Mouse (Mus musculus) limb, embryonic 10.5 days (tissue): ENCODE results near the gene Gm8104. TPM values are rescaled to one million over a fixed set of nuclear protein-coding genes. Genes with fewer than 3 reads are reported as not detected.
"Not testable (repeated sequence)": the region's sequence is repeated elsewhere in the genome, so short reads cannot be mapped to it uniquely, and the experiment has no call there.

Source experiments
- DNase-seq: peaks from one replicate; pipeline ENCODE4 v3.0.0-alpha.2; 2017; ENCODE audit warnings: low spot score
- H3K27ac ChIP-seq: fragments of 300-500 bp; sonication (generic); 2 replicates; pipeline ENCODE4 v1.5.1; 2016; ENCODE audit warnings: mild to moderate bottlenecking
- H3K27me3 ChIP-seq: fragments of 300-500 bp; sonication (generic); 2 replicates; pipeline ENCODE4 v1.6.1; 2016; ENCODE audit warnings: low read depth, mild to moderate bottlenecking; ENCODE audit not compliant: poor library complexity, severe bottlenecking
- H3K36me3 ChIP-seq: fragments of 300-500 bp; sonication (generic); 2 replicates; pipeline ENCODE4 v1.6.1; 2016; ENCODE audit warnings: mild to moderate bottlenecking, moderate library complexity
- H3K4me1 ChIP-seq: fragments of 300-500 bp; sonication (generic); 2 replicates; pipeline ENCODE4 v1.6.1; 2016
- H3K4me3 ChIP-seq: fragments of 300-500 bp; sonication (generic); 2 replicates; pipeline ENCODE4 v1.5.1; 2016; ENCODE audit warnings: mild to moderate bottlenecking, moderate library complexity
- H3K9me3 ChIP-seq: fragments of 300-500 bp; sonication (generic); replicated peaks from 2 replicates; pipeline ENCODE4 v1.6.1; 2016; ENCODE audit warnings: mild to moderate bottlenecking
- WGBS: fragments of 180-500 bp; shearing (Covaris S2); methylation state at CpG from one replicate; pipeline ENCODE4 v1.1.7; 2016; 5-methylcytosine and 5-hydroxymethylcytosine counted together
- polyA plus RNA-seq: library from polyadenylated mRNA; unstranded; fragments of >200 nt; fragmentation: Nextera tagmentation; extraction: Ambion mirVana; gene quantifications from 2 replicates; pipeline ENCODE4 v1.2.1, GENCODE M21; 2016

Gene Gm8104
- polyA plus RNA-seq: not detected in 2 replicates

GRCm38 (mm10) chr14:43100301-43100700 lies at the start of gene Gm8104:
Gene Gm8104 (plus strand): TSS chr14:43100601.
- 77% methylated on average over 3 of the region's 3 CpGs for WGBS
- not testable (repeated sequence) for H3K27ac ChIP-seq, H3K36me3 ChIP-seq, H3K27me3 ChIP-seq, H3K9me3 ChIP-seq, H3K4me1 ChIP-seq, H3K4me3 ChIP-seq, DNase-seq

- not testable (repeated sequence) for DNase-seq, H3K27me3 ChIP-seq, H3K4me1 ChIP-seq, H3K36me3 ChIP-seq, H3K4me3 ChIP-seq, H3K27ac ChIP-seq, H3K9me3 ChIP-seq
- whole genome bisulfite sequencing: 84% methylated on average over 3 of the region's 3 CpGs
Observed at GRCm38 (mm10) chr14:43058063-43058462, 42.3 kb upstream of the Gm8104 start.

GRCm38 (mm10) chr14:43060179-43060578 lies 40.2 kb upstream of the Gm8104 start:
- not testable (repeated sequence) for H3K27ac ChIP-seq, H3K4me1 ChIP-seq, H3K27me3 ChIP-seq, H3K4me3 ChIP-seq, H3K9me3 ChIP-seq, H3K36me3 ChIP-seq, DNase-seq
- 74% methylated on average over 4 of the region's 4 CpGs for WGBS

GRCm38 (mm10) chr14:43076543-43076942 lies 23.9 kb upstream of the Gm8104 start, which contains the start of gene Gm8094:
Gene Gm8094 (minus strand): TSS chr14:43076643.
- H3K4me3 ChIP-seq, DNase-seq, H3K27me3 ChIP-seq, H3K9me3 ChIP-seq, H3K36me3 ChIP-seq, H3K4me1 ChIP-seq, H3K27ac ChIP-seq: not testable (repeated sequence)
- 96% methylated on average over 2 of the region's 2 CpGs for WGBS

- DNase-seq, H3K4me3 ChIP-seq, H3K4me1 ChIP-seq, H3K27ac ChIP-seq, H3K9me3 ChIP-seq, H3K36me3 ChIP-seq, H3K27me3 ChIP-seq: not testable (repeated sequence)
- WGBS: 72% methylated on average over 1 of the region's 1 CpGs
Observed at GRCm38 (mm10) chr14:43084936-43085730, 15.3 kb upstream of the Gm8104 start.

- not testable (repeated sequence) for H3K4me1 ChIP-seq, H3K27me3 ChIP-seq, H3K9me3 ChIP-seq, H3K36me3 ChIP-seq, H3K4me3 ChIP-seq, DNase-seq, H3K27ac ChIP-seq
- WGBS: 47% methylated on average over 1 of the region's 14 CpGs
Observed at GRCm38 (mm10) chr14:43089103-43089919, 11.1 kb upstream of the Gm8104 start.

GRCm38 (mm10) chr14:43119673-43120072 lies 19.3 kb downstream of the Gm8104 start:
- not testable (repeated sequence) for H3K27ac ChIP-seq, H3K36me3 ChIP-seq, H3K9me3 ChIP-seq, DNase-seq, H3K4me3 ChIP-seq, H3K27me3 ChIP-seq, H3K4me1 ChIP-seq
- 89% methylated on average over 3 of the region's 3 CpGs for WGBS

- not testable (repeated sequence) for H3K27me3 ChIP-seq, H3K4me1 ChIP-seq, H3K27ac ChIP-seq, H3K4me3 ChIP-seq, H3K9me3 ChIP-seq, DNase-seq, H3K36me3 ChIP-seq
Observed at GRCm38 (mm10) chr14:43126286-43126685, 25.9 kb downstream of the Gm8104 start.

Other genes starting within 250 kb of the Gm8104 start
- not detected in 2 replicates for gene Gm21977, start 247.1 kb upstream of the Gm8104 start, polyA plus RNA-seq
- not detected in 2 replicates for gene Gm8082, start 107.0 kb upstream of the Gm8104 start, polyA plus RNA-seq
- gene Gm10376, start 85.0 kb upstream of the Gm8104 start, polyA plus RNA-seq: not detected in 2 replicates
- not detected in 2 replicates for gene Gm8094, start 24.0 kb upstream of the Gm8104 start, polyA plus RNA-seq
- gene Gm7233, start 79.3 kb downstream of the Gm8104 start, polyA plus RNA-seq: 0.10 TPM in 1 of 2 replicates, not detected in the other
- not detected in 2 replicates for gene Gm8122, start 134.7 kb downstream of the Gm8104 start, polyA plus RNA-seq
- not detected in 2 replicates for gene Gm8126, start 158.0 kb downstream of the Gm8104 start, polyA plus RNA-seq
- gene Gm9732, start 174.4 kb downstream of the Gm8104 start, polyA plus RNA-seq: not detected in 2 replicates
- not detected in 2 replicates for gene Gm8127, start 193.2 kb downstream of the Gm8104 start, polyA plus RNA-seq
- not detected in 2 replicates for gene 1700001F09Rik, start 247.2 kb downstream of the Gm8104 start, polyA plus RNA-seq